ENCODE assay signal across 26 mouse cellular contexts in the genomic region with DNA sequence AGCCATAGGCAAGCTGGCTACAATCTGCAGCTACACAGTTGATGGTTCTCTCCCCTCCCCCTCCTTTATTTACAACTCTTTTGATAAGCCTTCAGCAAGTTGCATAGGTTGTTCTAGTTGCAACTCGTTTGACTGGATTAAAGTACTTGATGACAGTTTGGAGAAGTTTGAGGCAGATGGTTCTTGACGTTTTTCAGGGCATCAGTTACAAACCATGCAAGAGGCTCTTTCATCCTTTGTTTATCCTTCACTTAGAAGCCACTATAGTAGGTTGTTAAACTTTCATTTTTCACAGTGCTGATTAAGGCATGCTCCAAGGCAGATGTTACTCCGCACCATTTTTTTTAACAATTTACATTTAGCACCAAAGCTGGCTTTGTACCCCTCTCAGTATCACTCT.
A peak's percentile ranks its signal among the peaks of the same experiment; 100 is the strongest.
DNase-seq lines count a peak whose midpoint lies in the region; ATAC-seq and TF ChIP-seq lines count a peak whose summit lies in the region.
"Had no signal": no experiment of that assay in that cellular context is flagged by ENCODE, and none has a peak within 500 bp of the region (broad histone marks: within the 10 kb centered on the region; RNA-seq: fewer than 3 reads in every experiment).

No protein-coding gene starts in this region.

- H3K4me3 ChIP-seq in forebrain, postnatal 0 days (ENCODE audit: low read depth, low read length) = no peak overlapping the region
- H3K4me3 ChIP-seq in forebrain, embryonic 12.5 days (replicated peaks) = no peak overlapping the region
- H3K4me3 ChIP-seq in midbrain, embryonic 10.5 days = no peak overlapping the region
- no peak overlapping the region for H3K4me3 ChIP-seq in midbrain, postnatal 0 days (ENCODE audit: low read depth, low read length)
- no peak overlapping the region for H3K4me3 ChIP-seq in embryonic facial prominence, embryonic 14.5 days (ENCODE audit: low read depth, low read length)
- no peak overlapping the region for H3K4me3 ChIP-seq in midbrain, embryonic 14.5 days (replicated peaks; ENCODE audit: low read depth, low read length)
- H3K4me3 ChIP-seq: heart, embryonic 15.5 days; limb, embryonic 10.5 days; limb, embryonic 15.5 days; liver, embryonic 13.5 days had no signal

- H3K4me2 ChIP-seq in forebrain, postnatal 0 days (ENCODE audit: low read depth) = no peak overlapping the region
- H3K4me2 ChIP-seq in forebrain, embryonic 12.5 days = no peak overlapping the region
- no peak overlapping the region for H3K4me2 ChIP-seq in midbrain, postnatal 0 days (ENCODE audit: low read depth, low read length, poor library complexity, severe bottlenecking)
- H3K4me2 ChIP-seq in embryonic facial prominence, embryonic 14.5 days (ENCODE audit: low read depth, low read length) = no peak overlapping the region
- H3K4me2 ChIP-seq in midbrain, embryonic 14.5 days (ENCODE audit: low read length) = no peak overlapping the region
- H3K4me2 ChIP-seq: heart, embryonic 15.5 days; hindbrain, embryonic 14.5 days; limb, embryonic 15.5 days; liver, embryonic 13.5 days had no signal

- no peak overlapping the region for H3K27ac ChIP-seq in forebrain, postnatal 0 days (ENCODE audit: low read depth, low read length)
- H3K27ac ChIP-seq in forebrain, embryonic 12.5 days = no peak overlapping the region
- peak overlapping the region; percentile 42; the same call in 1 of the 2 replicates for H3K27ac ChIP-seq in midbrain, embryonic 10.5 days (replicated peaks)
- H3K27ac ChIP-seq in midbrain, postnatal 0 days (ENCODE audit: low read depth, low read length) = no peak overlapping the region
- no peak overlapping the region for H3K27ac ChIP-seq in embryonic facial prominence, embryonic 14.5 days (replicated peaks; ENCODE audit: low read depth, low read length)
- H3K27ac ChIP-seq in midbrain, embryonic 14.5 days (replicated peaks; ENCODE audit: low read depth, low read length) = no peak overlapping the region
- H3K27ac ChIP-seq: heart, embryonic 15.5 days; hindbrain, embryonic 14.5 days; limb, embryonic 10.5 days; limb, embryonic 15.5 days; liver, embryonic 13.5 days; stomach, postnatal 0 days had no signal

- H3K9ac ChIP-seq in forebrain, postnatal 0 days = no peak overlapping the region
- no peak overlapping the region for H3K9ac ChIP-seq in forebrain, embryonic 12.5 days
- no peak overlapping the region for H3K9ac ChIP-seq in midbrain, postnatal 0 days (replicated peaks; ENCODE audit: low read length, poor library complexity, severe bottlenecking)
- no peak overlapping the region for H3K9ac ChIP-seq in embryonic facial prominence, embryonic 14.5 days (ENCODE audit: low read depth, low read length)
- H3K9ac ChIP-seq in midbrain, embryonic 14.5 days (replicated peaks; ENCODE audit: low read length) = no peak overlapping the region
- H3K9ac ChIP-seq: heart, embryonic 15.5 days; hindbrain, embryonic 14.5 days; limb, embryonic 15.5 days; liver, embryonic 13.5 days had no signal

- no peaks in the 10 kb centered on the region for H3K36me3 ChIP-seq in forebrain, postnatal 0 days (ENCODE audit: insufficient read depth)
- no peaks in the 10 kb centered on the region for H3K36me3 ChIP-seq in forebrain, embryonic 12.5 days (replicated peaks)
- no peaks in the 10 kb centered on the region for H3K36me3 ChIP-seq in midbrain, embryonic 10.5 days
- no peaks in the 10 kb centered on the region for H3K36me3 ChIP-seq in midbrain, postnatal 0 days (ENCODE audit: insufficient read depth, low read length)
- no peaks in the 10 kb centered on the region for H3K36me3 ChIP-seq in embryonic facial prominence, embryonic 14.5 days (ENCODE audit: control insufficient read depth, insufficient read depth, low read length)
- H3K36me3 ChIP-seq in midbrain, embryonic 14.5 days (ENCODE audit: control insufficient read depth, insufficient read depth, low read length) = no peaks in the 10 kb centered on the region
- H3K36me3 ChIP-seq: heart, embryonic 15.5 days; limb, embryonic 10.5 days; limb, embryonic 15.5 days; liver, embryonic 13.5 days had no signal

- no peak for TF ChIP-seq CTCF in forebrain, postnatal 0 days (IDR thresholded peaks at IDR 0.05; ENCODE audit: low read depth)
- TF ChIP-seq CTCF in midbrain, postnatal 0 days (IDR thresholded peaks at IDR 0.05) = no peak

- WGBS in forebrain, postnatal 0 days = 28% methylated on average over 3 of the region's 3 CpGs
- WGBS in forebrain, embryonic 12.5 days = 26% methylated on average over 3 of the region's 3 CpGs
- WGBS in midbrain, embryonic 10.5 days = 47% methylated on average over 3 of the region's 3 CpGs
- 21% methylated on average over 3 of the region's 3 CpGs for WGBS in midbrain, postnatal 0 days
- WGBS in embryonic facial prominence, embryonic 14.5 days = 24% methylated on average over 3 of the region's 3 CpGs
- 20% methylated on average over 3 of the region's 3 CpGs for WGBS in midbrain, embryonic 14.5 days

- peak; percentile 23 for ATAC-seq in forebrain, postnatal 0 days
- no peak for ATAC-seq in forebrain, embryonic 12.5 days (ENCODE audit: low FRiP score)
- ATAC-seq in midbrain, postnatal 0 days (ENCODE audit: low FRiP score) = no peak
- ATAC-seq in embryonic facial prominence, embryonic 14.5 days (ENCODE audit: low read depth) = peak; percentile 37; the same call in 1 of the 2 replicates
- ATAC-seq in midbrain, embryonic 14.5 days (ENCODE audit: low FRiP score, low TSS enrichment) = no peak; the same call in 1 of the 2 replicates
- ATAC-seq: forebrain, embryonic 16.5 days; intestine, postnatal 0 days had no signal

- H3K27me3 ChIP-seq in forebrain, postnatal 0 days (ENCODE audit: insufficient read depth, low read length) = no peaks in the 10 kb centered on the region
- H3K27me3 ChIP-seq in forebrain, embryonic 12.5 days = no peaks in the 10 kb centered on the region
- H3K27me3 ChIP-seq in midbrain, embryonic 10.5 days (ENCODE audit: low read depth, poor library complexity, severe bottlenecking) = no peaks in the 10 kb centered on the region
- H3K27me3 ChIP-seq in midbrain, postnatal 0 days (ENCODE audit: insufficient read depth, low read length) = no peaks in the 10 kb centered on the region
- no peaks in the 10 kb centered on the region for H3K27me3 ChIP-seq in embryonic facial prominence, embryonic 14.5 days (replicated peaks; ENCODE audit: control insufficient read depth, insufficient read depth, low read length)
- H3K27me3 ChIP-seq in midbrain, embryonic 14.5 days (ENCODE audit: control insufficient read depth, insufficient read depth, low read length) = no peaks in the 10 kb centered on the region
- H3K27me3 ChIP-seq: heart, embryonic 15.5 days; limb, embryonic 15.5 days; liver, embryonic 13.5 days had no signal

- H3K9me3 ChIP-seq in forebrain, postnatal 0 days (ENCODE audit: low read length) = no peaks in the 10 kb centered on the region
- no peaks in the 10 kb centered on the region for H3K9me3 ChIP-seq in forebrain, embryonic 12.5 days
- no peaks in the 10 kb centered on the region for H3K9me3 ChIP-seq in midbrain, embryonic 10.5 days (replicated peaks)
- no peaks in the 10 kb centered on the region for H3K9me3 ChIP-seq in midbrain, postnatal 0 days (ENCODE audit: low read length)
- H3K9me3 ChIP-seq in embryonic facial prominence, embryonic 14.5 days (ENCODE audit: control insufficient read depth, low read length) = no peaks in the 10 kb centered on the region
- H3K9me3 ChIP-seq in midbrain, embryonic 14.5 days (ENCODE audit: control insufficient read depth, low read length) = no peaks in the 10 kb centered on the region
- H3K9me3 ChIP-seq: heart, embryonic 15.5 days; limb, embryonic 10.5 days; limb, embryonic 15.5 days; liver, embryonic 13.5 days had no signal

- H3K4me1 ChIP-seq in forebrain, postnatal 0 days (ENCODE audit: insufficient read depth) = no peaks in the 10 kb centered on the region
- peaks cover 14% of the 10 kb centered on the region for H3K4me1 ChIP-seq in forebrain, embryonic 12.5 days
- peaks cover 10% of the 10 kb centered on the region for H3K4me1 ChIP-seq in midbrain, embryonic 10.5 days
- no peaks in the 10 kb centered on the region for H3K4me1 ChIP-seq in midbrain, postnatal 0 days (ENCODE audit: insufficient read depth, low read length)
- H3K4me1 ChIP-seq in embryonic facial prominence, embryonic 14.5 days (ENCODE audit: control insufficient read depth, insufficient read depth, low read length) = no peaks in the 10 kb centered on the region
- H3K4me1 ChIP-seq in midbrain, embryonic 14.5 days (ENCODE audit: control insufficient read depth, insufficient read depth, low read length) = 0 out of 2 replicates have a peak, but pooled peaks cover 3% of the 10 kb centered on the region
- H3K4me1 ChIP-seq: heart, embryonic 15.5 days; limb, embryonic 10.5 days; limb, embryonic 15.5 days; liver, embryonic 13.5 days had no signal

- DNase-seq in forebrain, postnatal 0 days = peak; percentile 12
- no peak for DNase-seq in midbrain, embryonic 10.5 days (ENCODE audit: low spot score)
- no peak for DNase-seq in midbrain, postnatal 0 days (ENCODE audit: low spot score)
- peak; percentile 47 for DNase-seq in embryonic facial prominence, embryonic 14.5 days (ENCODE audit: low spot score)
- DNase-seq in midbrain, embryonic 14.5 days = peak; percentile 37
- no peak for DNase-seq in spleen, adult 12 weeks (ENCODE audit: low spot score)
- DNase-seq: adrenal gland, postnatal 25 days; B cell, adult 2 months; cerebellum, adult 18-20 months; cerebellum, postnatal 14 days; kidney, adult 9 months; kidney, postnatal 10 days; layer of hippocampus, postnatal 36 days; liver, embryonic 13.5 days; lung, adult 18-20 months; lung, postnatal 10 days; thymus, adult 18-20 months; thymus, postnatal 25 days had no signal

Comparison
In these comparisons a context has a peak if more than half of its experiments do, and no peak if none do; other contexts are left out.
1. ATAC-seq: peak in forebrain, postnatal 0 days (single experiment) and embryonic facial prominence, embryonic 14.5 days (single experiment); none in forebrain, embryonic 12.5 days (single experiment), midbrain, postnatal 0 days (single experiment) and midbrain, embryonic 14.5 days (single experiment).
2. DNase-seq: peak in forebrain, postnatal 0 days (single experiment), embryonic facial prominence, embryonic 14.5 days (single experiment) and midbrain, embryonic 14.5 days (single experiment); none in midbrain, embryonic 10.5 days (single experiment), midbrain, postnatal 0 days (single experiment) and spleen, adult 12 weeks (single experiment).